Mouse (Mus musculus): Measurements from ENCODE around the gene Zfp13. TPM values are rescaled to one million over a fixed set of nuclear protein-coding genes. Genes with fewer than 3 reads are reported as not detected.

Gene Zfp13
- polyA plus RNA-seq, 1 experiment from 2014 or later = 17.1 TPM

DNA sequence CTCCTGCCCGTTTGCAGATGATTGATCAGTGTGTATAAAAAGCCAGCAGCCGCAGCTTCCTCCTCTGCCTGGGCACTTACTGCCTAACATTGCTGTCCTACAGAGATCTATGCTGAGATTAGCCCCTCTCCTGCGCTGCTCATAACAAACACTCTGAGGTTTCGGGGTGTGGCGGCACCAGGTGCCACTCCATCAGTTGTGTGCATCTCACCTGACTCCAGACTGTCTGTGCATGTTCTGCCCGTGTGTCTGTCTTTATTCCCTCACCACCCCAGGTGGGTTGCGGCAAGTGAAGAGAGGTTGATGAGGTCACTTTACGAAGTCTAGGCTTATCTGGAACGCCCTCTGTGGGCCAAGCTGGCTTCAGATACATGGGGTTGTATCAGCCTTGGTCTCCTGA lies 17.8 kb upstream of the Zfp13 start:
- no peaks in the 10 kb centered on the region for H3K9me3 ChIP-seq (replicated peaks; ENCODE audit: control insufficient read depth, low read length)
- no peaks in the 10 kb centered on the region for H3K36me3 ChIP-seq (replicated peaks; ENCODE audit: control insufficient read depth, insufficient read depth, low read depth, low read length)
- no peak for ATAC-seq (replicated peaks; ENCODE audit: insufficient number of reproducible peaks, low FRiP score, low TSS enrichment, low read depth)
- no peaks in the 10 kb centered on the region for H3K27me3 ChIP-seq (ENCODE audit: control insufficient read depth, insufficient read depth, low read length)
- H3K27ac ChIP-seq (replicated peaks; ENCODE audit: low read depth, low read length) = no peak overlapping the region
- H3K4me3 ChIP-seq (ENCODE audit: low read depth, low read length) = no peak overlapping the region
- no peak for DNase-seq (ENCODE audit: low spot score)
- H3K4me1 ChIP-seq (ENCODE audit: control insufficient read depth, insufficient read depth, low read length) = no peaks in the 10 kb centered on the region
- no peak overlapping the region for H3K9ac ChIP-seq (replicated peaks; ENCODE audit: low read length)
- no peak overlapping the region for H3K4me2 ChIP-seq (ENCODE audit: low read depth, low read length)
- WGBS = 69% methylated on average over 9 of the region's 9 CpGs

GRCm38 (mm10) chr17:23610361-23610800 lies 11.1 kb upstream of the Zfp13 start:
- no peaks in the 10 kb centered on the region for H3K27me3 ChIP-seq (ENCODE audit: control insufficient read depth, insufficient read depth, low read length)
- no peak overlapping the region for H3K9ac ChIP-seq (replicated peaks; ENCODE audit: low read length)
- no peak overlapping the region for H3K4me2 ChIP-seq (ENCODE audit: low read depth, low read length)
- H3K4me1 ChIP-seq (ENCODE audit: control insufficient read depth, insufficient read depth, low read length) = no peaks in the 10 kb centered on the region
- 87% methylated on average over 28 of the region's 28 CpGs for WGBS
- peak; percentile 53 for DNase-seq (ENCODE audit: low spot score)
- H3K4me3 ChIP-seq (ENCODE audit: low read depth, low read length) = no peak overlapping the region
- no peaks in the 10 kb centered on the region for H3K9me3 ChIP-seq (replicated peaks; ENCODE audit: control insufficient read depth, low read length)
- H3K27ac ChIP-seq (replicated peaks; ENCODE audit: low read depth, low read length) = no peak overlapping the region
- peak; percentile 46; the same call in 1 of the 2 replicates for ATAC-seq (replicated peaks; ENCODE audit: insufficient number of reproducible peaks, low FRiP score, low TSS enrichment, low read depth)
- no peaks in the 10 kb centered on the region for H3K36me3 ChIP-seq (replicated peaks; ENCODE audit: control insufficient read depth, insufficient read depth, low read depth, low read length)

GRCm38 (mm10) chr17:23609612-23610011 lies 10.3 kb upstream of the Zfp13 start:
- H3K27ac ChIP-seq (replicated peaks; ENCODE audit: low read depth, low read length) = no peak overlapping the region
- H3K4me3 ChIP-seq (ENCODE audit: low read depth, low read length) = no peak overlapping the region
- H3K36me3 ChIP-seq (replicated peaks; ENCODE audit: control insufficient read depth, insufficient read depth, low read depth, low read length) = no peaks in the 10 kb centered on the region
- no peak for ATAC-seq (replicated peaks; ENCODE audit: insufficient number of reproducible peaks, low FRiP score, low TSS enrichment, low read depth)
- no peak overlapping the region for H3K4me2 ChIP-seq (ENCODE audit: low read depth, low read length)
- H3K4me1 ChIP-seq (ENCODE audit: control insufficient read depth, insufficient read depth, low read length) = no peaks in the 10 kb centered on the region
- WGBS = 93% methylated on average over 24 of the region's 24 CpGs
- H3K27me3 ChIP-seq (ENCODE audit: control insufficient read depth, insufficient read depth, low read length) = no peaks in the 10 kb centered on the region
- no peak overlapping the region for H3K9ac ChIP-seq (replicated peaks; ENCODE audit: low read length)
- no peak for DNase-seq (ENCODE audit: low spot score)
- H3K9me3 ChIP-seq (replicated peaks; ENCODE audit: control insufficient read depth, low read length) = no peaks in the 10 kb centered on the region

DNA sequence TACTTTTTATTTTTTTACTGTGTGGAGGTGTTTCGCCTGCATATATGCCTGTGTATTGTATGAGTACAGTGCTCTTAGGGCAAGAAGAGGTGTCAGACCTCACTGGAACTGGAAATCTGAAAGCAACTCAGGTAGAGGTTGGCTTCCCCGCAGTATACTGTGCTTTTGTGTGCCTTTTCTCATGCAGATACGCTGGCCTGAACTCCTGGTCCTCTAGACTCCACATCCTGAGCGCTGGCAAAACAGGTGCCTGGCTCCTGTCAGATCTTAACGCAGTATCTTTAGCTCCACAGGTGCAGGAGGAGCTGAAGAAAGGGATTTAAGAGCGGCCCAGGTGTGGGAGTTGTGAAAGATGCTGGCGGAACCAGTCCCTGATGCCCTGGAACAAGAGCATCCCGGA lies 5.9 kb upstream of the Zfp13 start:
- Histone ChIP-seq H3K27ac (replicated peaks; ENCODE audit: low read depth, low read length) (no peak overlapping the region), H3K4me1 (ENCODE audit: control insufficient read depth, insufficient read depth, low read length) (no peaks in the 10 kb centered on the region), H3K4me3 (ENCODE audit: low read depth, low read length) (no peak overlapping the region), H3K9me3 (replicated peaks; ENCODE audit: control insufficient read depth, low read length) (no peaks in the 10 kb centered on the region), H3K4me2 (ENCODE audit: low read depth, low read length) (no peak overlapping the region), H3K9ac (replicated peaks; ENCODE audit: low read length) (no peak overlapping the region), H3K27me3 (ENCODE audit: control insufficient read depth, insufficient read depth, low read length) (no peaks in the 10 kb centered on the region), H3K36me3 (replicated peaks; ENCODE audit: control insufficient read depth, insufficient read depth, low read depth, low read length) (no peaks in the 10 kb centered on the region)
- DNase-seq (ENCODE audit: low spot score) = no peak
- no peak for ATAC-seq (replicated peaks; ENCODE audit: insufficient number of reproducible peaks, low FRiP score, low TSS enrichment, low read depth)
- 79% methylated on average over 8 of the region's 8 CpGs for WGBS

DNA sequence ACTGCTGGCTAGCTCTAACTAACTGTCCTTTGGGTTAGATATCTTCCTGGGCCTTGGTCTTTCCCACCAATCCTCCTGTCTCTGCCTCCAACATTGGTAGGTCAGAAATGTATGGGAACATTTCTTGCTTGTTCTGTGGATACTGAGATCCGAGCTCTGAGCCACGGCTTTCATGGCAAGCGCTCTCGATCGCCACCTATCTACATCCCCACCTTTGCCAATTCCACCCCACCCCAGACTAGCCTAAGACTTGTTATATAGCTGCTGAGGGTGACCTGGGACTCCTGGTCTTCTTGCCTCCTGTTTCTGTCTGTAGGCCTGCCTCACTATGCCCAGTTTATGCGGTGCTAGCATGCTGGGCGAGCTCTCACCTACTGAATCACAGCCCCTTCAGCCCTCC lies 5.1 kb upstream of the Zfp13 start:
- Histone ChIP-seq H3K9ac (replicated peaks; ENCODE audit: low read length) (no peak overlapping the region), H3K9me3 (replicated peaks; ENCODE audit: control insufficient read depth, low read length) (no peaks in the 10 kb centered on the region), H3K4me3 (ENCODE audit: low read depth, low read length) (no peak overlapping the region), H3K4me2 (ENCODE audit: low read depth, low read length) (no peak overlapping the region), H3K27me3 (ENCODE audit: control insufficient read depth, insufficient read depth, low read length) (no peaks in the 10 kb centered on the region), H3K27ac (replicated peaks; ENCODE audit: low read depth, low read length) (no peak overlapping the region), H3K4me1 (ENCODE audit: control insufficient read depth, insufficient read depth, low read length) (no peaks in the 10 kb centered on the region), H3K36me3 (replicated peaks; ENCODE audit: control insufficient read depth, insufficient read depth, low read depth, low read length) (no peaks in the 10 kb centered on the region)
- DNase-seq (ENCODE audit: low spot score) = no peak
- ATAC-seq (replicated peaks; ENCODE audit: insufficient number of reproducible peaks, low FRiP score, low TSS enrichment, low read depth) = no peak
- WGBS = 77% methylated on average over 7 of the region's 7 CpGs

DNA sequence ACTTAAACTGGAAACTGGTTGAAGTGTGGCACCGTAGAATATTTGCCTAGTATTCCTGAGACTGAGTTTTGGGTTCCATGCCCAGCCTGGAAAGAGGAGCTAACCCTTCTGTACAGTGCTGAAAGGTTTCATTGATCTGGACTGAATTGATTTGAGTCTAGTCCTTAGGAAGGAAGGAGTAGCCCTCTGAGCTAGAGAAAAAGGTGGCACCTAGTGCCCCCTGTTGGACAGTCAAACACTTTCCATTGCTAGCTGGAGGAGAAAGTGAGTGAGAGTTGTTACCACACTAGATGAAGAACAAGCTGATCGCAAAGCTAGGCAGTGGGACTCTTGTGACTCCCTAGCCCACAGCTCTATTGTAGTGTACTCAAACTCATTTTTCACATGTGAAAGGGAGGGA lies 4.3 kb upstream of the Zfp13 start:
- peak; percentile 59 for DNase-seq (ENCODE audit: low spot score)
- H3K36me3 ChIP-seq (replicated peaks; ENCODE audit: control insufficient read depth, insufficient read depth, low read depth, low read length) = no peaks in the 10 kb centered on the region
- 49% methylated on average over 2 of the region's 2 CpGs for WGBS

DNA sequence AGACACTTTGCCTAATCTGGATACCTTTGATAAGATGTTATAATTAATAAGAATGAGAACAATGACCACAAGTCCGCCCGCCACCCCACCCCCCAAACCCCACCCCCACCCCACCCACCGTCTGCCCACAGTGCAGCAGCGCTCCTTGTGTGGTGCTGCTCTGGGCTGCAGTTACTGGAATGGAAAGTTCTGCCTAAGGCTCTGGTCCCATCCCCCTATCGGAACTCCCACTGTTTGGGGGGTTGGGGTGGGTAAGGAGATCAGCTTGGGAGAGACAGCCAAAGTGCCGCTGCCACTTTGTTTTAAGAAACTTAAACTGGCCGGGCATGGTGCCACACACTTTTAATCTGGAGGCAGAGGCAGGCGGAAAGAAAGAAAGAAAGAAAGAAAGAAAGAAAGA lies 3.8 kb upstream of the Zfp13 start:
- H3K9me3 ChIP-seq (replicated peaks; ENCODE audit: control insufficient read depth, low read length) = no peaks in the 10 kb centered on the region
- no peak overlapping the region for H3K4me2 ChIP-seq (ENCODE audit: low read depth, low read length)
- H3K4me1 ChIP-seq (ENCODE audit: control insufficient read depth, insufficient read depth, low read length) = no peaks in the 10 kb centered on the region
- DNase-seq (ENCODE audit: low spot score) (no peak), ATAC-seq (replicated peaks; ENCODE audit: insufficient number of reproducible peaks, low FRiP score, low TSS enrichment, low read depth) (no peak)
- no peaks in the 10 kb centered on the region for H3K36me3 ChIP-seq (replicated peaks; ENCODE audit: control insufficient read depth, insufficient read depth, low read depth, low read length)
- no peak overlapping the region for H3K27ac ChIP-seq (replicated peaks; ENCODE audit: low read depth, low read length)
- 14% methylated on average over 8 of the region's 8 CpGs for WGBS
- no peak overlapping the region for H3K9ac ChIP-seq (replicated peaks; ENCODE audit: low read length)
- no peak overlapping the region for H3K4me3 ChIP-seq (ENCODE audit: low read depth, low read length)
- H3K27me3 ChIP-seq (ENCODE audit: control insufficient read depth, insufficient read depth, low read length) = no peaks in the 10 kb centered on the region

More for the DNA sequence above, 4.3 kb upstream of the Zfp13 start:
- H3K4me3 ChIP-seq (ENCODE audit: low read depth, low read length) = no peak overlapping the region
- no peak overlapping the region for H3K27ac ChIP-seq (replicated peaks; ENCODE audit: low read depth, low read length)
- H3K9ac ChIP-seq (replicated peaks; ENCODE audit: low read length) = no peak overlapping the region
- no peak overlapping the region for H3K4me2 ChIP-seq (ENCODE audit: low read depth, low read length)
- no peaks in the 10 kb centered on the region for H3K9me3 ChIP-seq (replicated peaks; ENCODE audit: control insufficient read depth, low read length)
- no peaks in the 10 kb centered on the region for H3K4me1 ChIP-seq (ENCODE audit: control insufficient read depth, insufficient read depth, low read length)
- no peak for ATAC-seq (replicated peaks; ENCODE audit: insufficient number of reproducible peaks, low FRiP score, low TSS enrichment, low read depth)
- no peaks in the 10 kb centered on the region for H3K27me3 ChIP-seq (ENCODE audit: control insufficient read depth, insufficient read depth, low read length)

GRCm38 (mm10) chr17:23601836-23602585 lies 2.7 kb upstream of the Zfp13 start:
- H3K4me1 ChIP-seq (ENCODE audit: control insufficient read depth, insufficient read depth, low read length) = no peaks in the 10 kb centered on the region
- 35% methylated on average over 10 of the region's 10 CpGs for WGBS
- H3K4me2 ChIP-seq (ENCODE audit: low read depth, low read length) = no peak overlapping the region
- no peaks in the 10 kb centered on the region for H3K36me3 ChIP-seq (replicated peaks; ENCODE audit: control insufficient read depth, insufficient read depth, low read depth, low read length)
- H3K27me3 ChIP-seq (ENCODE audit: control insufficient read depth, insufficient read depth, low read length) = no peaks in the 10 kb centered on the region
- no peaks in the 10 kb centered on the region for H3K9me3 ChIP-seq (replicated peaks; ENCODE audit: control insufficient read depth, low read length)
- ATAC-seq (replicated peaks; ENCODE audit: insufficient number of reproducible peaks, low FRiP score, low TSS enrichment, low read depth) (no peak), DNase-seq (ENCODE audit: low spot score) (peak; percentile 47)
- H3K9ac ChIP-seq (replicated peaks; ENCODE audit: low read length) = no peak overlapping the region
- no peak overlapping the region for H3K4me3 ChIP-seq (ENCODE audit: low read depth, low read length)
- H3K27ac ChIP-seq (replicated peaks; ENCODE audit: low read depth, low read length) = no peak overlapping the region
